Mouse (Mus musculus) brain, embryonic 14.5 days (tissue): ENCODE results near the gene Hspa8. TPM values are rescaled to one million over a fixed set of nuclear protein-coding genes. Genes with fewer than 3 reads are reported as not detected.

Experiments used
- DNase-seq: peaks from one replicate; pipeline ENCODE4 v3.0.0-alpha.2; 2011; ENCODE audit warnings: low read depth
- CTCF ChIP-seq: fragments of 200-500 bp; IDR thresholded peaks from 2 replicates; pipeline ENCODE4 v1.5.1; 2012; ENCODE audit warnings: inconsistent platforms, mild to moderate bottlenecking, moderate library complexity, borderline replicate concordance; ENCODE audit not compliant: insufficient read depth, insufficient read length; ENCODE audit errors: extremely low read depth
- POLR2A ChIP-seq: fragments of 200-500 bp; IDR thresholded peaks from 2 replicates; pipeline ENCODE4 v1.6.1; 2012; ENCODE audit warnings: mild to moderate bottlenecking, inconsistent platforms, borderline replicate concordance; ENCODE audit not compliant: poor library complexity, insufficient read depth, insufficient read length, severe bottlenecking; ENCODE audit errors: extremely low read depth
- polyA plus RNA-seq: library from polyadenylated mRNA; depleted of rRNA; stranded (reverse); fragments of >200 nt; gene quantifications from 2 replicates; pipeline ENCODE4 v1.2.3, GENCODE M21; 2012; rRNA removed

Hspa8 gene
- 2,783 and 3,166 TPM in 2 replicates for polyA plus RNA-seq

DNA sequence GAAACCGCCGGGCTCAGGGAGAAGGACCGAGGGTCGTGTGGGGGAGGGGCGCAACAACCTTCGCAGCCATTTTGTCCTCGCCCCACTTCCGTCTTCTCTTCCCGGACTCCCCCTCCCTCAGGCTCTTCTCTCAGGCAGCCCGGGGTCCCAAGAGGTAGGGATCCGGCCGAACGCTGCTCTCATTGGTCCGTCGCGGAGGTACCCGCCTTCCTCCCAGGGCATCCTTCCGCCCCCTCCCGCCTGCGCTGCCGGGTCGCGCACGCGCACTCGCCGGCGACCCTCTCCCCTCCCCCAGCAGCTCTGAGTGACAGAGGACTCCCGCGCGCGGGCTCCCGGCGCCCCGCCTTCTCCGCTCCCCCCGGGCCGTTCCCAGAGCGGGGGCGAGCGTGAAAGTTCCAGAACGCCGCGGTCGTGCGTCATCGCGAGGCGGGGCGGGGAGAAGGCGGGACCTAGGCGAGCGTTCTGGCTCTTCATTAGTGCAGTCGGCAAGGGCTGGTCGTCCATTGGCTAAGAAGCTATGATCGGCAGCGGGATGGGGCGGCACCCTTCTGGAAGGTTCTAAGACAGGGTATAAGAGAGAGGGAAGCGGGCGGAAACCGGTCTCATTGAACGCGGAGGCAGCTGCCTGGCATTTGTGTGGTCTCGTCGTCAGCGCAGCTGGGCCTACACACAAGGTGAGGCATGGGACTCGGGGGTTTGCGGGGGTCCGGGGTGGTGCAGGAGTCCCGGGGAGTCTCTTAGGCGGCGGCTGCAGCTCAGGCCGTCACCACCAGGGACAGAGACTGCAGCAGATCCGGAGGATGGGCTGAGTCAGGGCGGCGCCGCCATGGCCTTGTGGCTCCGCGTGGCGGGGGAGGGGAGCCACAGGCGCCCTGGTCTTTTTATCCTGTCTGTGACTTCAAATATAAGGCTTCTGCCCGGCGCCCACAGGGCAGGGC is at the start of gene Hspa8:
Gene Hspa8 (plus strand): TSS at position 310 of the 938 bp plus-strand sequence.
- DNase-seq: peak; percentile 100
- TF ChIP-seq CTCF (no peak), POLR2A (peak; percentile 95; the same call in 1 of the 2 replicates)

GRCm38 (mm10) chr9:40751749-40752148 is 49.0 kb upstream of the Hspa8 start:
- no peak for DNase-seq
- no peak for TF ChIP-seq POLR2A
- TF ChIP-seq CTCF: 0 out of 2 replicates have a peak, but pooled peaks have one; percentile 6

DNA sequence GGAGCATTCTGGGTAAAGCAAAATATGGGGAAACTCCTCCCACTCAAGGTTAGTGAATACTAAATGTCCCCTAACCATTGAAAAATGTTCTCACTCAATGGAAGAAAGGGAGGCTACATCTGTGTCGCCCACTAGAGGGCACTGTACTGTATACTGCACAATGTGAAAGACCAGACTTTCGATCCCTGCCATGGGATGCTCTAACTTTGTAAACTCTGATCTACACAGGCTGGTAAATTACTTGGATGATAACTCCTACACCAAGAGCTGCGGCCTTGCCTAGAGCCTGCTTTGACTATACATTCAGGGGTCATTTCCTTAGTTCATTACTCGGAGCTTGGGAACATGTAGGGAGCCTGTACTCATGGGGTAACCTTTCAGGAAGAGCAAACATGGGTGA is 44.4 kb upstream of the Hspa8 start:
- TF ChIP-seq CTCF: peak; percentile 74; the same call in 1 of the 2 replicates
- TF ChIP-seq POLR2A: no peak
- DNase-seq: peak; percentile 85

GRCm38 (mm10) chr9:40757105-40757626 is 43.6 kb upstream of the Hspa8 start:
- peak; percentile 92 for DNase-seq
- no peak for TF ChIP-seq POLR2A
- TF ChIP-seq CTCF: peak; percentile 70

GRCm38 (mm10) chr9:40757685-40758270 is 43.0 kb upstream of the Hspa8 start:
- TF ChIP-seq POLR2A (no peak), CTCF (peak; percentile 84)
- peak; percentile 96 for DNase-seq

- DNase-seq: no peak
- TF ChIP-seq POLR2A: no peak
- no peak for TF ChIP-seq CTCF
These were observed 38.4 kb upstream of the Hspa8 start for GRCm38 (mm10) chr9:40762354-40762753.

- no peak for DNase-seq
- TF ChIP-seq CTCF (no peak), POLR2A (no peak)
These were observed 35.8 kb upstream of the Hspa8 start for GRCm38 (mm10) chr9:40764887-40765580.

DNA sequence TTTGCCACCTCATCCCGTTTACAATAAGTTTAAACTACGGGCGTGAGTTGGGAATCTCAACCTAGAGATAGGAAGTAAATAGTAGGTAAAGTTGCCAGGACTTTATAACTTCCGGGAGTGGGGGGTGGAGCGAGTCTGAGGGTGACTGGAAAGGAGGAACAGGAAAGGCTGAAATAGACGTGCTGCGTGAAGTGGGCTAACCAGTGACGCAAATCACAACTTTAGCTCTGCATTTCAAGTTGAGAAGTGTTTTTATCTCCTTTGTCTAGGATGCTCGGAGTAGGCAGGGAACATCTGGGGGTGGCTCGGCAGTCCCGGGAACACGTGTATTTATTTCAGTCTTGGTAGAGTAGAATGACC is 35.2 kb upstream of the Hspa8 start:
- no peak for TF ChIP-seq POLR2A
- TF ChIP-seq CTCF: no peak
- no peak for DNase-seq

GRCm38 (mm10) chr9:40766058-40766605 is 34.7 kb upstream of the Hspa8 start:
- DNase-seq: no peak
- TF ChIP-seq POLR2A: no peak
- no peak for TF ChIP-seq CTCF

GRCm38 (mm10) chr9:40767946-40768345 is 32.8 kb upstream of the Hspa8 start:
- DNase-seq: no peak

More at GRCm38 (mm10) chr9:40767946-40768345, 32.8 kb upstream of the Hspa8 start:
- TF ChIP-seq CTCF (no peak), POLR2A (no peak)
